Mouse (Mus musculus): ENCODE measurements around the gene Gm49387. TPM values are rescaled to one million over a fixed set of nuclear protein-coding genes. Genes with fewer than 3 reads are reported as not detected.

The Gm49387 gene
- polyA plus RNA-seq, 1 experiment from 2014 or later, result 1.7 TPM

Other genes with a start within 250 kb of the Gm49387 start
- gene Sh3bp5, start 204.8 kb downstream of the Gm49387 start, polyA plus RNA-seq (2015; fragmentation: Nextera tagmentation; extraction: Ambion mirVana), result 152 and 155 TPM in 2 replicates
- gene Eaf1, start 146.5 kb downstream of the Gm49387 start, polyA plus RNA-seq (2015; fragmentation: Nextera tagmentation; extraction: Ambion mirVana), result 7.4 and 7.9 TPM in 2 replicates
- gene Mettl6, start 145.8 kb downstream of the Gm49387 start, polyA plus RNA-seq (2015; fragmentation: Nextera tagmentation; extraction: Ambion mirVana), result 36.9 and 38.5 TPM in 2 replicates
- 0.50 and 0.77 TPM in 2 replicates for gene Colq, start 49.5 kb downstream of the Gm49387 start, polyA plus RNA-seq (2015; fragmentation: Nextera tagmentation; extraction: Ambion mirVana)
- gene Btd, start 150 bp upstream of the Gm49387 start, polyA plus RNA-seq (2015; fragmentation: Nextera tagmentation; extraction: Ambion mirVana), result 20.7 and 22.4 TPM in 2 replicates
- gene Hacl1, start 408 bp upstream of the Gm49387 start, polyA plus RNA-seq (2015; fragmentation: Nextera tagmentation; extraction: Ambion mirVana), result 10.2 and 11.5 TPM in 2 replicates
- gene Ankrd28, start 189.8 kb upstream of the Gm49387 start, polyA plus RNA-seq (2015; fragmentation: Nextera tagmentation; extraction: Ambion mirVana), result 7.9 and 10.5 TPM in 2 replicates

Measured in hindbrain, embryonic 16.5 days (tissue).